Mouse (Mus musculus): ENCODE data around the gene AI413582.

The AI413582 gene

DNA sequence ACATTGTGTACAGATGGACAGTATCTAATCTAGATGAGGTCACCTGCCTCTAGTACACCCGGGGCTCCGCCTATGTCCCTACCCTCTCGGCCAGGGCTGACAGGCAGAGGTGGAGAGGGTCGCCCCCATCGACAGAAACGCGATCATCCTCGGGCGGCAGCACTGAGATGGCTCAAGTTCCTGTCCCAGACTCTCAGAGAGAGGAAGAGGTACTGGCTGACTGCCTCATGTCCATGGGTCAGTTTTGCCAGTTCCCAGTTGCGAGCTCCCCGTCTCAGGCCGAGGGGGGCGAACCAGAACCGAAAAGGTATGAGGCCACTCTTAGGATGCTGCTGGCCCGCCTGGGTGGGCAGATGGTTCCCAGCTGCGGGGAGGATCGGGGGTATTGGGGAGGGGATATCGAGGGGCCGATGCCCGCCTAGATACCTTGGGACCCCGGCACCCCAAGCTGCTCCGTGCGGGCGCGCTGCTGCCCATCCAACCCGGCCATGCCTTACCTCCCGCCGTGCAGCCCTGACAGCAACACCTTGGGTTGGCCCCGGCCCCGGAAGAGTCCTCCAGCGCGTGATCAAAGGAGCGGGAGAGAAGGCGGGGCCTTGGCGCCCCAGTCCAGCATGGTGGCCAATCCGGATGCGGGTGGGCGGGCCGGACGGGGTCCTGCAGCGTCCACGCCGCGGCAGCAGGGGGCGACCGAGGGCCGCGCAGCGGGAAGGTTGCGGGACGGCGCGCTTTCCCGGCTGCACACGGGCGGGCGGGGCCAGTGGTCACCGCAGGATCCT is at the start of gene AI413582:
AI413582 (minus strand) TSS at position 594 of the 779 bp plus-strand sequence.
- DNase-seq: peak; percentile 95

DNA sequence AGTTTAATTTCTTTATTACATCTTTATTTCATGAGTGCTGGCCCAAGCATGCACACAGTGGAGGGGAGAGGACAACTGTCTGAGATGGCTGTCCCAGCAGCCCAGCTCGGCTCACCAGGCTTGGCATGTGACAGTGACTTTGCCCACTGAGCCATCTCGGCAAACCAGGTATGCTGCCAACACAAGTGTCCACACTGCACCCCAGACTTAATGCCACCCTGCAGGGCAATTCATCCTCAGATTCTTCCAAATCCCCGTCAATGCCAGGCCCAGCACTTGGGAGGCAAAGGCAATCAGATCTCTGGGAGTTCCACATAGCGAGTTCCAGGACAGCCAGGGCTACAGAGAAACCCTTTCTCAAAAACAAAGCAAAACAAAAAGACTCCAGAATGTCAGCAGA is 47.5 kb upstream of the AI413582 start:
- DNase-seq: no peak

DNA sequence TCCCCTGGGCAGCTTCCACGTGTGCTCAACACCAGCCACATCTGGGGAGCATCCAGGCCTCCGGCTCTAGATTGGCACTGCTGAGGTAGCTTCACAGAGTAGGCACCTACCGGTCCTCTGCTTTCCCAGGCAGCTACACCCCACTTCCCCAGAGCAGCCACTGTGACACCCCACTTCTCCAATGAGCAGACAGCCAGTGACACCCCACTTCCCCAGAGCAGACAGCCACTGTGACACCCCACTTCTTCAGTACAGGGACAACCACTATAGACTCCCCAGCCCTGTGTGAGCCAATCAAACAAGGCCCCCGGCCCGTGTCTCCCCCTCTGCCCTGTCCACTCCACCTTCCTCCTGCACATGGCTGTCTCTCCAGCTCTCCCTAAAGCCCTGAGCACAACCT is 46.4 kb upstream of the AI413582 start:
- no peak for DNase-seq

DNA sequence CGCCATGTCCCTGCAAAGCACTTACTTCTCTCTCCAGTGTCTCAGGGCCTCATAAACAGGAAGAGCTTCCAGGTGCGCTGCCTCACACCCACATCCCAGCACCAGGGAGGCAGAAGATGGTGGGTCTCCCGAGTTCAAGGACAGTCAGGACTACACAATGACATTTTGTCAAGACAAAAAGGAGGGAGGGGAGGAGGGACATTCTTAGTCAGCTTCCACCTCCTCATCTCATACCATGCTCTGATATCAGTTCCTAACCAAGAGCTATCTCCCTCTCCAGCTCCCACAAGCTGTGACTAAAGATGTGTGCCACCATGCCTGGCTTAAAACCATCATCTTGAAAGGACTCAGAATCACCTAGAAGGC is 45.9 kb upstream of the AI413582 start:
- DNase-seq: no peak

DNA sequence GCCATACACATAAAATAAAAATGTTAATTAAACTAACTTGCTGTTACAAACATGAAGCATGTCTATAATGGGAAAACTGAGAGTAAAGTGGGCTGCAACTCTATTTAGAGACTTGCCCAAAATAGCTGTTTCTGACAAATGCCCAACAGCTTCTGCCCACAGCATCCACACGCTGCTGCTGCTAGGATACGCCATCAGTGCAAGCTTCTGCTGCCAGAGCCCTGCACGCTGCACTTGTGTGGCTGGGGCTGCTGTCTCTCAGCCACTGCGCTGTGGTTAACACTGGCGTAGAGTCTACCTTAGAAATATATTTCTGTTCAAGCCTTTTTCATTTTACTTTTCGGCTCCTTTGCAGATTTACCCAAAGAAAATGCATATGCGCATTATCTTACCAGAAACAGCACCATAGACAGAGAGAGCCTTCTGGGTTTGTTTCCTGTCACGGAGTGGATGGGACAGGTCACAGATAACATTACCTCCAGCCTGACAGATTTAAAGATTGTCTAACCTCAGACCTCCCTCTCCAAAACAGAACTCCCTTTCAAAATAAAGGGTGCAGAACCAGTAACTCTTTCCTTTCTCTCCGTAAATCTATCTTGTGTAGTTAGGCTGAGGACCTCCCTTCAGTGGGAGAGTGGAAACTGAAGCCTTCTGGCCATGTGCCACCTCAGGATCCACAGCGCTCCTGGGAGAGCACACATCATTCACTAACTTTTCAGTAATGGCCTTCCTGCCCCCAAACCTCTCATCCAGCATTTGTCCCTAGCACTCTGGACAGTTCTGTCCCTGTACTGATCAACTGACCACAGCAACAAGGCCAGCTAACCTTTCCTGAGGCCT is 45.3 kb upstream of the AI413582 start:
- no peak for DNase-seq

DNA sequence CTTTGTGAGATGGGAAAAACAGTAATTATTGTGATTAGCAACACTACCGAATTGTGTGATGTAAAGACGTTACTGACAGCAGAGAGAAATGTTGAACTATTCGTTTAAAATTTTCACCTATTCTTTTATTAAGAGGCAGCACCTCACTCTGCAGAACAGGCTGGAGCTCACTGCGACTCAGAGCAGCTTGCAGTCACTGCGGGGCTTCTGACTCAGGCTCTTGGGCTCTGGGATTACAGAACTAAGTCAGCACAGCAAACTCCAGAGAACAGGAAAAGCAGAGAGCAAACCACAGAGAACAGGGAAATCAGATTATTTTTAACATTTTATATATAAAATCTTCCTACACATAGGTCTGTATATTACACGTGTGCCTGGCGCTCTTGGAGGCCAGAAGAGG is 44.0 kb upstream of the AI413582 start:
- no peak for DNase-seq

DNA sequence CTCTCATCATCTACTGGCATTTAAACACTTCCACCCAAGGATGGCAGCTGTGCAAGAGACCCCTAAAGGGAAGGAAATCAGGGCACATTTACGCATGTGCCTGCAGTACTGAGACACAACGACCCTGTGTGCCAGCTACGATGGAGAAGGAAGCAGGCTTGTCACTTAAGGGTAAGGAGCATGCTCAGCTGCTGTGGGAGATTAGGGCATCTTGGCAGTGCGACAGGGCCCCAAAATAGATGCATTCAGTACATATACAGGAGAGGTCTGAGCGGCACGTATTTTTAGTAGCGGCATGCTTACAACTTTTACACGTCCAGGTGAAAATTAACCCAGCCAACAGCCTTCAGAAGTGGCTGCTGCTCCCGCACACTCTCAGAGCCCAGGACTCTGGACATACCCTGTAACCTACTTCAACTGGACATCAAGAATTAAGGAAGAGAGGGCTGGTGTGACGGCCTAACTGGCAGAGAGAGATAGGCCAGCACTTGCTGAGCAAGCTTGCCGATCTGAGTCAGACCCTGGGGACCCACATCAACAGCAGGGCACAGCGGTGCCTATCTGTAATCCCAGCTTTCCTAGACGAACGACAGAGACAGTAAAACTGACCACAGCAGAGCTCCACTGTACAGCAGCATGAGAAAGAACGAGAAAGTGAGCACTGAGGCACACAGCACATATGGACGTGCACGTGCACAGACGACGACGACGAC is 38.1 kb upstream of the AI413582 start:
- DNase-seq: no peak

DNA sequence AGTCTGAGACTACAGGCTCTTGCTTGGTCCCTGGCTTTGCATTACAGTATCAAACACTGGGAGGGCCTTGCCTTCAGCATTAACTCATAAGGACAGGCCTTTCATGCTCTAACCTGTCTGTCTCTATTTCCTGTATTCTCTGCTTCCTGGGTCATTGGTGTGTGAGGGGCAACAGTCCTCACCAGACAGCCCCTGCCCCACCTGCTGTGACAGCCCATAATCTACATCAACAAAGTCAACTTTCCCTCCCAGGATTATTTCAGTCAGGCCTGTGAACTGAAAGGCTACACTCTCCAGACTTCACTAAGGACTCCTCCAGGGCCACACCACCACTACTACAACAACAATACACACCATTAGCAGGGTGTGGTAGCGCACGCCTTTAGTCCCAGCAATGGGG is 37.5 kb upstream of the AI413582 start:
- no peak for DNase-seq

DNA sequence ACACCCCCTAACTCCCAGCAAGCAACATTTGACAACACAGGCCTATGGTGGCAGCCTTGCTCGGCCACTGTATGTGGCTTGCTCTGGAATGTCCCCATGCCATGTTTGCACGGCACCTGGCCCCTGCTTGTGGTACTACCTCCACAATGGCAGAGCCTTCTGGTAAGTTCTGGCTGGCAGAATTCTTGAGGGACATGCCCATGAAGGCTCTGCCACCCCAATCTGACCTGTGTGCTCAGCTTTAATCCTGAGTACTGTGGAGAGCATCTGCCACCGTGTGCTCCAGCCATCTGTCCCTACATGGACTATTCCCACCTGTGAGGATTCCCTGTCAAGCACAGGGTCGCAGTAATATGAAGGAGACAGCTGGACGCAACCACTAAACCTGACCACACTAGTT is 35.3 kb upstream of the AI413582 start:
- DNase-seq: no peak

DNA sequence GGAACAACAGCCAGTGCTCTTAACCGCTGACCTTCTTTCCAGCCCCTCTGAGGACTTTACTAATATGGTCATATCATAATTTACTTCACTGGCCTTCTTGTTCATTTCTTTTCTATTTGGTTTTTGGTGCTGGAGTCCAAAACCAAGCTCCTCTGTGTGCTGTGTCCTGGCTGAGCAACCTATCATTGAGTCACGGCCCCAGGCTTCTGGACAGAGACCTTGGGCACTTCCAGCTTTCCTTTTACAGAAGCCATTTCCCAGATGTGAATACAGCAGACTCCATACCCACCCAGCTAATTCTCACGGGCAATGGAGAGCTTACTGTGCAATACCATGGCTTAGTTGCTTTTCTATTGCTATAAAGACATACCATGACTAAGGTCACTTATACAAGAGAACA is 34.7 kb upstream of the AI413582 start:
- DNase-seq: no peak

DNA sequence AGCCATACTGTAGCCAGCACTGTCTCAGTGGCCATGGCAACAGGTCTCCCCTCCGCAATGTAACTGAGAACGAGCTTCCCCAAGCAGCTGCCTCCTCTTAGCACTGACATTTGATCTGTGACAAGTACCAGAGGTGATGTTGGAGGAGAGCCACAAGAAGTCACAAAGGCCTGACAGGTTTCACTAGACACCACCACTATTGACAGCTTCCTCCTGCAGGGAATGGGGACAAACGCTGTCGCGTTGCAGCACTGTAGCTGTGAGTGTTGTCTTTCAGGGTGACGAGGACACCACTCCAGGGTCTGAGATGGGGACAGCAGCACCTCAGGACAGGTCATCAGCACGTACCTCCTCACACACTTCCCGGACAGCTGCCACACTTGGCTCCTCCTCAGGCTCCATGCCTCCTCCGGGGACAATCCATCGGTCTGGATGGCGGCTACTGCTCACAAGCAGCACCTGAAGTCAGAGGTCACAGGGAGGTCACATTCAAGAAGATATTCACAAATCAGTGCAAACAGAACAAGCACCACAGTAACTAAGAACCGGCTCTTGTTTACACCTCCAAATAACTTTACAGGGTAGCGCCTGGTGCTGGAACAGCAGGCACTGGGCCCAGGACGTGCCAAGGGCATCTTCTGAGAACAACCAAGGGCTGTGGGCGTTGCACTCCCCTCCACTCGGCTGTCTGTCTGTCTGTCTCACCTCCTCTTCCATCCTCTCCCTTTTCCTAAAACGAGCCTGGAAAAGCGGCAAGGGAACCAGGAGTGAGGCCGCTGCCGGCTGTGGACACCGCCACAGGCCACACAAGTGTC is 31.0 kb upstream of the AI413582 start:
- DNase-seq: no peak

DNA sequence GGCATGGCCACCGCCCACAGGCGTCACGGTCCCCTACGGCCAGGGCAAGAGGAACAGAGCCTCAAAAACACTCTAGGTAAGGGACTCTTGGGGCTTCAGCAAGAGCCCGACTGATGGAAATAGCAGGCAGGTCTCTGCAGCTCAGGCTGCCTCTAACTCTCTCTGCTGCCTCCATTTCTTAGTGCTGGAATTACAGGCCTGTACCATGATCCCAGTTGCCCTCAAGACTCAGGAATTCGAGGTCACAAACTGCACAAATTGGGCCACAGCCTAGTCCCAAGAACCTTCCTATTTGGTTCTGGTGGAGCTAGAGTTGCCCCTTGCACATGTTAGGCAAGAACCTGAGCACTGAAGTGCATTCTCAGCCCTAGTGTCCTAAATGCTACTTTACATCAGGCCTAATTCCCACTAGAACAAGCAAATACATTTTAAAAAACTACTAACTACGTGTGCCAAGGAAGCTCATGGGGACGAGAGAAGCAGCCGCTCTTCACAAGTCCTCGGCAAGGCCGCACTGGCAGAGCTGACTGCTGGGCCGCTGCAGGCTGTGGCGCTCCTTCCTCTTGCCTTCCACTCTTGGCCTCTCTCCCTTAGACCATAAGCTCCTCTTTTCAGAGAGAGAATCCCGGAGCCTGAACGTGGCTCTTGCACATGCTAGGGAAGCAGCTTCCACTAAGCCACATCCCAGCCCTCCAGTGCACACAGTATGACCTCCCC is 30.3 kb upstream of the AI413582 start:
- DNase-seq: no peak

DNA sequence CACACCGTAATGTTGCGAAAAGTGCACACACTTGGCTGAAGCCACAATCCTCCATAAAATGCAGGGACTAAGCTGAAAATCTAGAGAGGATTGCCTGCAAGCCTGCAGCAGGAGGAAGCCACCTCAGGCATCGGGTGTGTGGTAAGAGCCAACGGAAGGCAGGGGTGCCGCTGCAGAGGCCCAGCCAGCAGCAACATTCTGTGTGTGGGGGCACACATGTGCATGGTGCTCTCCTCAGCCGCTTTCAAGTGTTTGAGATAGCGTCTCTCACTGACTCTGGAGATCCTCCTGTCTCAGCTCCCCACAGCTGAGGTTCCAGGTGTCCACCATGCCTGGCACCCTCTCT is 27.0 kb upstream of the AI413582 start:
- no peak for DNase-seq

DNA sequence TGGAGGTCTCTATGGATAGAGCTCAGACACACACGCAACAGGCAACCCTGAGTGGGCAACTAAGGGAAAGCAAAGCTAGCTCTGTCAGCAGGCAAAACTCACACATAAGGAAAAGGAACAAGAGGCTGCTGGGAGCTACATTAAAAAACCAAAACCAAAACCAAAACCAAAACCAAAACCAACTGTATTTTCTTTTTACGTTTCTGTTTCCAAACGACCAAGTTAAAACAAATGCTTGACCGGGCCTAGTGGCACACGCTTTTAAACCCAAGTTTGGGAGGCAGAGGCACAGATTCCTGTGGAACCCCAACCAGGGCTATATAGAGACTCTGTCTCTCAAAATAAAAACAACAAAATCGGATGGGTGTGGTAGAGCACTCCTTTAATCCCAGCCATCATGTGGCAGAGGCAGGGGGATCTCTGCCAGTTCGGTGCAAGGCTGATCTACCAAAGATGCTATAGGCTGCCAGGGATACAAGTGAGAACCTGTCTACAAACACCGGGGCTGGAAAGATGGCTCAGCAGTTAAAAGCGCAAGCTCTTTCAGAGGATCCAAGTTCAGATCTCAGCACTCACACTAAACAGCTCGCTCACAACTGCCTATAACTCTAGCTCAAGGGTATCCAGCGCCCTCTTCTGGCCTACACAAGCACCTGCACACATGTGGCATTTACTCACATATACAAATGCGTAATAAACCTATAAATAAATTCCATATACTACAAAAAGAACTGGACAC is 26.4 kb upstream of the AI413582 start:
- DNase-seq: no peak

DNA sequence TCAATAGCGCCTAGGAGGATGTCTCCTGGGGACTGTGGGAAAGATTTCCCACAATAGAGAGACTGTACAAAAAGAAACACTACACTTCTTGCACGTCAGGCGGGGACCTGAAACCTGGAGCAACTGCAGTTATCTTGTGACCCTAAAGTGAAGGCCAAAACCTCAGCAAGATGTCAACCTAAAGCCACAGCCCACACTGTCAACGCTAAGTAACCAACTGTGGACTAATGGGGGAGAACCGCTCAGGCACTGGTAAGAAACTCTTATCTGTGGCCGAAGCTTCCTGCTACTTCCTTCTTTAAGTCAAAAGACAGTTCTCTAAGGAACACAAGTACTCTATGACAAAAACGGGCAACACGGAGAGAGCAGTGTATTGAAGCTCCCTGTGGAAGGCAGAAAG is 22.7 kb upstream of the AI413582 start:
- DNase-seq: no peak

DNA sequence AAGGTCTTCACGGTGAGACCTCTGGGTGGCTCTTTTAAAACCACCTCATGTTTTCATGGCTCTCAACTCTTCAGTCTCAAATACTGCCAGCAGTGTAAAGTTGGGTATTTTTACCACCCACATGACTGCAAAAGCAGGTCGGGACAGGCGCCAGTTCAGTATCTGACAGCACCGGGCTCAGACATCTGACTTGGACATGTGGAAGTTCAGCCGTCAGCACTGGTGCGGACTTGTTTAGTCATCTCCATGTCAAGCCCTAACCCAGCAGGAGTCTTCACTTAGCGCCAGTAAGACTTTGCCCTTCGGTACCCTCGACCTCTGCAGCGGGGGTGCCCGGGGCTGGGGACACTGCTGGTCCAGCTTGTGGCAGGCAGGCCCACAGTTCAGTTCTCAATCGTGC is 21.7 kb upstream of the AI413582 start:
- DNase-seq: peak; percentile 71

DNA sequence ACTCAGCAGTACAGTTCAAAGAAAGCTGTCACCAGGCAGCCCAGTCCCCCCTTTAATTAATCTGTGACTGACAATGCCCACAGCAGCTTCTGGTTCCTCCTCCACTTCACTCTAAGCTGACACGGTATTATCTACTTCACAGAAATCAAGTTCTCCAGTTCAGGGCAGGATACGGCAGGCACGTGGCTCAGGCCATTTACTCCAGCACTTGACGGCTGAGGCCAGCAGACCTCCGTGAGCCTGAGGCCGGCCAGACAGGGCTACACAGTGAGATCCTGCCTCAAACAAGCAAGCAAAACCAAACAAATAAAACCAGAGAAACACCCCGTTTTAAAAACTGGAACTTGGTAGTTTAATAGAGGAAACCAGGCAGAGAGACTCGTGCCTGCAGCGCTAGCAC is 21.1 kb upstream of the AI413582 start:
- DNase-seq: no peak

DNA sequence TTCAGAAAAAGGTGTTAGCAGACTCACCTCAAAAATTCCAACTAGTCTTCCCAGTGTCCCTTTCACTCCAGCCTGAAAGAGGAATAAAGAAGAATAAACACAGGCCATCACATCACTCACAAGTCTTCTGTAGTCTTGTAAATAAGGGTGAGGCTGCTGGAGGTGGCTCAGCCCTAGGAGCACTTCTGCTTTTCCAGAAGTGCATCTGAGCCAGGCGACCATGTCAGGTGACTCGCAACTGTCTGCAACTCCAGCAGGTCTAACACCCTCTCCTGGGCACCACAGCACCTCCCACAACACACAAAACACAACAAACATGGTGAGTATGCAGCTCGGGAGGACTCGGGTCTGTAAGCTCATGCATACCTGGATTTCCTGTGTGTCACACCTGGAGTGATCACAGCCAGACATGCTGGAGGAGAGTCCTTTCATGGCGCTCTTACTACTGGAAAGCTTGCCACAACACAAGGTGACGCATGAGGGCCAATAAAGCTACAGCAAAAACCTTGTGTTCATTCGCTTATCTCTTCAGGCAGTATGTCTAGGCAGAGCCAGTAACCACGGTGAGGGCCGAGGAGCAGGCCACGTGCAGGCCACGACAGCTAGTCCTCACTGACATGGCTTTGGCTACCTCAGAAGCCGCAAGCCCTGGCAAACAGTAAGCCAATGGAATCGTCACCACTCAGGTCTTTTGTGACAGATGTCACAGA is 17.8 kb upstream of the AI413582 start:
- DNase-seq: no peak

DNA sequence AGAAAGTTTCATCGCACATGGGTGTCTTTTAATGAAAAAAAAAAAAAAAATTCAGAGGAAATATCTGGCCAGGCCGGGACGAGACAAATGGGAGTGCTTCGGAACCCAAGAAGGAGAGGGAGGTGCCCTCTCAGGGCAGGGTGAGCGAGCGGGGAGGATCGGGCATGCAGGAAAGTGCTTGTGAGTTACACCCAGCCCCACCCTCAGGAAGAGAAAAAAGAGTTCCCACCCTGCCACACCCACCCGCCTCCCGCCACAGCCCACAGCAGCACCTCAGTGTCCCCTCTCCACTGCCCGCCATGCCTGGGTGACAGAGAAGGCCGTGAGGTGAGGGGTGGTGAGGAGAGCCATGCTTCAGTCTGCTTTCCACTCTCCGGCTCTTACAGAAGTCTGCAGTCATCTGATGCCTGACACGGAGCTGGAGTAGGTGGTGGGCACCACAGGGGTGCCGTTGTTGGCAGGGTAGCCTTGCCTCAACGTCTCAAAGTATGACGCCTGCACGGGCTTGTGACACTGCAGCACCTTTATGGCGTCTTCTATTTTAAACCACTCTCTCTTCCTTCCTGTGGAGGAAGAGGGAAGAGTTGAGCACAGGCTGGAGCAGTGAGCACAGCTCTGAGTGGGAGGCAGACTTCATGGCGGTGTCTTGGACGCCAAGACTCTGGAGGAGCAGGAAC is 15.0 kb upstream of the AI413582 start:
- no peak for DNase-seq

DNA sequence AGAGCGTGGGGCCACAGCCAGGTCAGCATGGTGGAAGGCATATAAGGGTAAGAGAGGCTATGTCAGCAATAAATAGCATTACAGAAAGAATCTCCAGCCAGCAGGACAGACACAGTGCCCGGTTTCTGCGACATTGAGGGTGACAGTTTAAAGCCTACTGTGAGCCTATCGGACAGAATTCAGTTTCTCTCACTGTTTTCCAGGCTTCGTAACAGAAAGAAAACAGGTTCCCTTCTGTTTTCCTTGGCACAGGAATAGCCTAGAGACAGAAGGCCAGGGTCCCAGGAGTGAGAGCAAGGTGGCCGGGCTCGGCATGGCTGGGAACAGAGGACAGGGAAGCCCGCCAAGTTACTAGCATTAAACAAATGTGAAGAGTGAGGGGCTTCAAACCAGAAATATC is 14.3 kb upstream of the AI413582 start:
- no peak for DNase-seq
